Mouse (Mus musculus) forebrain, postnatal 0 days (tissue): ENCODE results near the gene Tmub2. TPM values are rescaled to one million over a fixed set of nuclear protein-coding genes. Genes with fewer than 3 reads are reported as not detected.
A peak's percentile ranks its signal among the peaks of the same experiment; 100 is the strongest.

Experiments
- ATAC-seq: fragments of 200-750 bp; cut with Nextera tagmentation; 2 replicates; pipeline ENCODE4 v1.8.0; 2017; ENCODE audit warnings: mild to moderate bottlenecking, moderate library complexity
- DNase-seq: peaks from one replicate; pipeline ENCODE4 v3.0.0-alpha.2; 2015
- H3K27ac ChIP-seq: fragments of 300-500 bp; sonication (generic); 2 replicates; pipeline ENCODE4 v1.5.1; 2014; ENCODE audit warnings: low read depth, mild to moderate bottlenecking, antibody characterized with exemption, low read length, moderate library complexity, mixed read lengths
- H3K27me3 ChIP-seq: fragments of 300-500 bp; sonication (generic); 2 replicates; pipeline ENCODE4 v1.6.1; 2014; ENCODE audit warnings: mild to moderate bottlenecking, low read length, mixed read lengths; ENCODE audit not compliant: insufficient read depth
- H3K36me3 ChIP-seq: fragments of 300-500 bp; sonication (generic); 2 replicates; pipeline ENCODE4 v1.6.1; 2014; ENCODE audit warnings: mild to moderate bottlenecking, moderate library complexity; ENCODE audit not compliant: insufficient read depth
- H3K4me1 ChIP-seq: fragments of 300-500 bp; sonication (generic); 2 replicates; pipeline ENCODE4 v1.6.1; 2014; ENCODE audit warnings: antibody characterized with exemption; ENCODE audit not compliant: insufficient read depth
- H3K4me2 ChIP-seq: fragments of 300-500 bp; sonication (generic); 2 replicates; pipeline ENCODE4 v1.6.1; 2014; ENCODE audit warnings: low read depth, mild to moderate bottlenecking, moderate library complexity
- H3K4me3 ChIP-seq: fragments of 300-500 bp; sonication (generic); 2 replicates; pipeline ENCODE4 v1.5.1; 2014; ENCODE audit warnings: low read depth, low read length, mixed read lengths
- H3K9ac ChIP-seq: fragments of 300-500 bp; sonication (generic); 2 replicates; pipeline ENCODE4 v1.6.1; 2014; ENCODE audit warnings: mild to moderate bottlenecking
- H3K9me3 ChIP-seq: fragments of 300-500 bp; sonication (generic); 2 replicates; pipeline ENCODE4 v1.6.1; 2016; ENCODE audit warnings: low read length
- CTCF ChIP-seq: sonication (generic); IDR thresholded peaks from 2 replicates; pipeline ENCODE4 v1.5.1; 2016; ENCODE audit warnings: antibody characterized with exemption, control low read depth, low read depth
- WGBS: fragments of 180-500 bp; shearing (Covaris S2); extraction: QIAGEN DNeasy Blood & Tissue Kit; methylation state at CpG from one replicate; pipeline ENCODE4 v1.1.7; 2014; 5-methylcytosine and 5-hydroxymethylcytosine counted together
- polyA plus RNA-seq: library from polyadenylated mRNA; unstranded; fragments of >200 nt; fragmentation: Nextera tagmentation; extraction: Ambion mirVana; gene quantifications from 2 replicates; pipeline ENCODE4 v1.2.1, GENCODE M21; 2015
- total RNA-seq: library from RNA; depleted of rRNA; stranded (reverse); fragments of >200 nt; gene quantifications from 2 replicates; pipeline ENCODE4 v1.2.3, GENCODE M21; 2014

Tmub2 gene
- total and polyA plus RNA-seq, 2 experiments from 2014 or later, result 67.0 to 72.5 TPM

DNA sequence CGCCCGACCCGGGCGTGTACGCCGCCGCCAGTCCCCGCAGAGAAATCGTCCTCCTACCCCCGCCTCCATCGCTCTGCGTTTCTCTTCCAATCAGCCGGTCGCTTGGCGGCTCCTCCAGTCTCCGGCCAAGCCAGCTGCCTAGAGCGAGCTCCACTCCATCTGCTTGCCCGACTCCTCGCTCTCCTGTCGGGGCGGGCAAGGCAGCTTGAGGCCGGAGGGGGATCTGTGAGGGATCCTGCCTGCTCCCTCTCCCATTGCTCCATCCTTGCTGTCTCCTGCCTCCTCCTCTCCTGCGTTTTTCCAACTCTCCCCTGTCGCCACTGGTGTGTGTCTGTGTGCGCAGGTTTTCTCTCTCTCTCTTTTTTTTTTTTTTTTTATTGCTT lies 34.7 kb downstream of the Tmub2 start, which contains the start of gene Ubtf:
Gene Ubtf, minus strand, starts transcription at position 333 of the 383 bp plus-strand sequence.
- Histone ChIP-seq H3K9me3 (no peaks in the 10 kb centered on the region), H3K4me3 (peak within 1 kb of the TSS; percentile 95), H3K36me3 (peaks cover 12% of the 10 kb centered on the region), H3K27ac (peak within 1 kb of the TSS; percentile 99), H3K4me1 (peaks cover 9% of the 10 kb centered on the region; the same call in 1 of the 2 replicates), H3K27me3 (no peaks in the 10 kb centered on the region), H3K4me2 (peak within 1 kb of the TSS; percentile 86), H3K9ac (peak within 1 kb of the TSS; percentile 99)
- TF ChIP-seq CTCF, result no peak
- DNase-seq, result peak; percentile 86
- under 1% methylated on average over 25 of the region's 25 CpGs for WGBS
- ATAC-seq, result peak; percentile 44

DNA sequence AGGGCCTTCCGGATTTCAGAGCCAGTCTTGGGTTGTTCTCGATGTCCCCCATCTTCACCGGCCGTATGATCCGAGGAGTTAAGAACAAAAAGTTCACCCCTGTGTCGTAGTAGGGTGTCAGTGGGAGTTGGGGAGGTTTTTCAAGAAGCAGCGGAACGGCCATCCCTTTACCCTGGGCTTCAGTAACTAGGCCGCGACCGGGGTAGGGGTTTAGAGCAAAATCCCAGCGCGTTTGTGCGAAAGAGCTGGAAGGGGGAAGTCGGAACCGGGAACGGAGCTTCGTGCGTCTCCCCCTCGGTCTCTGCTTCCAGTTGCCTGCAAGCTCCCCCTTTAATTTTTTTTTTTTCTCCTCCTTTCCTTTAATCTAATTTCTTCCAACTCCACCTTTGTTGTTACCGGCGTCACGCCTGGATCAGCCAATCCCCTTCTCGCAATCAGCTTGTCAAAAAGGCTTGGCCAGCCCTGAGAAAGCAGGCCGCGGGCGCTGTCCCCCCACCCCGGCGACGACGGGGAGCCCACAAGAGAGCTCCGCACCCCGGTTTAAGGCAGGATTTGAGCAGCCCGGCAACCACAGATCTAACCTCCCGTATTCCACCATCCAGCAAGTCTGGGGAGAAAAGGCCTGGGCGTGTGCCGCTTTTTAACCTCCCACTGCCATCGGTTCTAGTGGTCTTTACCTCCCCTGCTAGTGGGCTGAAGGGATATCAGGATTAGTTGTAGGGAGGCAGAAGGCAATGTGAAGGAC lies 35.4 kb downstream of the Tmub2 start:
- Histone ChIP-seq H3K27ac (peak overlapping the region; percentile 99), H3K4me1 (peaks cover 9% of the 10 kb centered on the region; the same call in 1 of the 2 replicates), H3K36me3 (peaks cover 6% of the 10 kb centered on the region; the same call in 1 of the 2 replicates), H3K27me3 (no peaks in the 10 kb centered on the region), H3K4me2 (peak overlapping the region; percentile 86), H3K9ac (peak overlapping the region; percentile 99), H3K4me3 (peak overlapping the region; percentile 95), H3K9me3 (no peaks in the 10 kb centered on the region)
- DNase-seq (peak; percentile 94), ATAC-seq (peak; percentile 57)
- TF ChIP-seq CTCF, result no peak
- 2% methylated on average over 38 of the region's 38 CpGs for WGBS

DNA sequence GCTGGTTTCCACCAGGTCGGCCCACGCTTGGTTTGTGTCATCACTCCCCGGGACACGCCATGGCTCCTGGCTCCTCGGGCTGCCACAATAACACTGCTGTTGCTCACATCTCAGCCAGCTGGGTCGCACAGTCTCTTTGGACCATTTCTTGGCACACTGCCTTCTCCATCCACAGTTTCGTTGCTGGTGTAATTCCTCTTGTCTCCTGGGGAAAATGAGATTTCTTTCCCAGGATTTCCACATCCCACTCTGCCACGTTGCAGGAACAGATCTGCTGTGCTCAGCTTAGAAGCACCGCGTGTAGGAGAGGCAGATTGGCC lies 35.9 kb downstream of the Tmub2 start:
- peak; percentile 55 for TF ChIP-seq CTCF
- Histone ChIP-seq H3K4me1 (peaks cover 6% of the 10 kb centered on the region; the same call in 1 of the 2 replicates), H3K9ac (peak overlapping the region; percentile 99), H3K4me2 (peak overlapping the region; percentile 86), H3K27ac (peak overlapping the region; percentile 99), H3K36me3 (0 out of 2 replicates have a peak, but pooled peaks cover 1% of the 10 kb centered on the region), H3K9me3 (no peaks in the 10 kb centered on the region), H3K27me3 (no peaks in the 10 kb centered on the region), H3K4me3 (peak overlapping the region; percentile 95)
- peak; percentile 15 for ATAC-seq
- 4% methylated on average over 10 of the region's 10 CpGs for WGBS
- peak; percentile 90 for DNase-seq

DNA sequence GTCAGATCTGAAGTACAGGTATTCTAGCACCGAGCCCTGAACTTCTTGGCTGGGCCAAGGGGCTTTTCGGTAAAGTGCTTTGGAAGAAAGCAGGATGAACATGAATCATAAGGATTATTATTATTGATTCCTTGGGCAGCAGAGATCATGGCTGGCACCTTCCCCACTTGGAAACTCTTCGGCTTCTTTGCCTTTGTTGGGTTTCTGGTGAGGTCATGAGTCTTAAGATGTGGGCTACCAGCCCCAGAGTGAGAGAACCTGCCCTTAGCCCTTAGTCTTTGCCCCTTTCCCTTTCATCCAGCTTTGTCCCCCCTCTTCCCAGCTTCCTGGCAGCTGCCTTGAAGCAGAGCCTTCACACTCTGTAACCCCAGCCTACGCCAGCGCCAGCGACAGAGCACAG lies 37.2 kb downstream of the Tmub2 start:
- no peak for ATAC-seq
- no peak for TF ChIP-seq CTCF
- no peaks in the 10 kb centered on the region for H3K27me3 ChIP-seq

DNA sequence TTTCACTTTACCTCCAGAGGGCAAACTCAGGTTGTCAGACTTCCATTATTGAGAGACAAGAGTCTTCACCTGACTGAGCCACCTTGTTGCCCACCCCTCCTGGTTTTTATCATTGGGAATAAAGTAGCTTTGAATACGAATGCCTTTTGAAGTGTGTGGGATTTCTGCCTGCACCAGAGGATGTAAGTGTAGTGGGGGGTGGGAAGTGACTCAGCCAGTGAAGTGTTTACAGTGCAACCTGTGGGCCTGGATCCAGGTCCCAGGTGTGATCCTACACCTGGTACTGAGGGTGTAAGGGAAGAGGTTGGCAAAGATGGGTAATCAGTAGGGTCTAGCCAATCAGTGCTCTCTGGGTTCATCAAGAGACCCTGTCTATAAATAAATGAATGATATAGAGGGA lies 38.8 kb downstream of the Tmub2 start:
- no peak for DNase-seq
- TF ChIP-seq CTCF, result no peak
- H3K27ac ChIP-seq, result no peak overlapping the region
- no peaks in the 10 kb centered on the region for H3K9me3 ChIP-seq
- no peaks in the 10 kb centered on the region for H3K36me3 ChIP-seq
- no peak overlapping the region for H3K9ac ChIP-seq
- no peaks in the 10 kb centered on the region for H3K4me1 ChIP-seq
- no peak overlapping the region for H3K4me2 ChIP-seq
- no peak for ATAC-seq
- no peaks in the 10 kb centered on the region for H3K27me3 ChIP-seq
- 82% methylated on average over 1 of the region's 1 CpGs for WGBS
- H3K4me3 ChIP-seq, result no peak overlapping the region

More for the DNA sequence above, 37.2 kb downstream of the Tmub2 start:
- no peak overlapping the region for H3K4me2 ChIP-seq
- no peak overlapping the region for H3K27ac ChIP-seq
- DNase-seq, result no peak
- WGBS, result 78% methylated on average over 6 of the region's 6 CpGs
- H3K36me3 ChIP-seq, result no peaks in the 10 kb centered on the region
- no peaks in the 10 kb centered on the region for H3K4me1 ChIP-seq
- no peaks in the 10 kb centered on the region for H3K9me3 ChIP-seq
- H3K9ac ChIP-seq, result no peak overlapping the region
- no peak overlapping the region for H3K4me3 ChIP-seq

DNA sequence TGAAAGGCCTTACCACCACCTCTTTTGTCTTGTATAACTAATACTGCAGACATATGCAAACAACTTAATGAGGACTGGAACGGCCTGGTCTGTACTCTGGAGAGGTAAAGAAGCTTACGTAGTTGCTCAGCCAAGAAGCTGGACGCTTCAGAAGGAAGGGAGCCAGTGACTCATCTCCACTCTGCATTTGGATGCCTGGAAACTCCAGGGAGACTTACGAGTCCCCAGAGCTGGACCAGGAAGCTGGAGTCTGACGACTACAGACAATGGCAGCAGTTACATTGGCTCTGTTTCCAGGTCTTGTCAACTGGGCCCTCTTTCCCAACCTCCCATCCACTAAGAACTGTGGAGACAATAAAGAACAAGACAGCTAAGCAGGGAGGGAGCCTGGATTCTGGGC lies 42.5 kb downstream of the Tmub2 start:
- no peak for ATAC-seq

DNA sequence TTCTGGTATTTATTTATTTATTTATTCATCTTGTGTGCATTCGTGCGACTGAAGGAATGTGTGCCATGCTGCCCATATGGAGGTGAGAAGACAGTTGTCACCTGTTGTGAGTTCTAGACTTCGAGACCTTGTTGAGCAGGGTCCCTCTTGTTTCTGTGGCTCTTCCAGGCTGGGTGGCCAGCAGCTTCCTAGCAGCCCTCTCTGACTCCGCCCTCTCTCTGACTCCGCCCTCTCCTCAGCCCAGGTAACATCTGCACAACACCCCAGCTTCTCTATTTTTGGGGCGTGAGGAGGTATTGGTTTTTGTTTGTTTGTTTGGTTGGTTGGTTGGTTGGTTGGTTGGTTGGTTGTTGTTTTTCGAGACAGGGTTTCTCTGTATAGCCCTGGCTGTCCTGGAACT lies 43.1 kb downstream of the Tmub2 start:
- WGBS, result 87% methylated on average over 7 of the region's 7 CpGs
- no peak overlapping the region for H3K9ac ChIP-seq
- no peaks in the 10 kb centered on the region for H3K36me3 ChIP-seq
- no peak overlapping the region for H3K27ac ChIP-seq
- no peak for TF ChIP-seq CTCF
- no peaks in the 10 kb centered on the region for H3K4me1 ChIP-seq
- H3K4me3 ChIP-seq, result no peak overlapping the region
- no peaks in the 10 kb centered on the region for H3K9me3 ChIP-seq
- ATAC-seq, result no peak
- no peak for DNase-seq
- no peaks in the 10 kb centered on the region for H3K27me3 ChIP-seq
- no peak overlapping the region for H3K4me2 ChIP-seq

More for the DNA sequence above, 42.5 kb downstream of the Tmub2 start:
- no peak for TF ChIP-seq CTCF
- Histone ChIP-seq H3K9me3 (no peaks in the 10 kb centered on the region), H3K4me3 (no peak overlapping the region), H3K9ac (no peak overlapping the region), H3K36me3 (no peaks in the 10 kb centered on the region), H3K27ac (no peak overlapping the region), H3K4me2 (no peak overlapping the region), H3K4me1 (no peaks in the 10 kb centered on the region), H3K27me3 (no peaks in the 10 kb centered on the region)
- WGBS, result 64% methylated on average over 5 of the region's 5 CpGs
- no peak for DNase-seq
